Mouse (Mus musculus) C2C12 (cell line): ENCODE data around the gene Spon1.

ENCODE experiments used
- CEBPB ChIP-seq: IDR thresholded peaks from one replicate; pipeline ENCODE4 v1.6.1; 2011; ENCODE audit warnings: low read depth, mild to moderate bottlenecking, control low read depth, moderate library complexity
- CTCF ChIP-seq: IDR thresholded peaks from one replicate; pipeline ENCODE4 v1.5.1; 2011; ENCODE audit not compliant: control insufficient read depth, insufficient read depth, insufficient read length
- FOSL1 ChIP-seq: IDR thresholded peaks from one replicate; pipeline ENCODE4 v1.8.0; 2011; ENCODE audit warnings: mild to moderate bottlenecking, low read length; ENCODE audit not compliant: poor library complexity, insufficient read depth, severe bottlenecking
- MAX ChIP-seq: IDR thresholded peaks from one replicate; pipeline ENCODE4 v1.6.1; 2011; ENCODE audit warnings: mild to moderate bottlenecking, control low read depth
- MYOG ChIP-seq: IDR thresholded peaks from one replicate; pipeline ENCODE4 v1.6.1; 2011; ENCODE audit not compliant: control insufficient read depth, insufficient read length; ENCODE audit errors: extremely low read depth
- USF1 ChIP-seq: IDR thresholded peaks from one replicate; pipeline ENCODE4 v1.6.1; 2011; ENCODE audit warnings: low read depth, mild to moderate bottlenecking, control low read depth, moderate library complexity

DNA sequence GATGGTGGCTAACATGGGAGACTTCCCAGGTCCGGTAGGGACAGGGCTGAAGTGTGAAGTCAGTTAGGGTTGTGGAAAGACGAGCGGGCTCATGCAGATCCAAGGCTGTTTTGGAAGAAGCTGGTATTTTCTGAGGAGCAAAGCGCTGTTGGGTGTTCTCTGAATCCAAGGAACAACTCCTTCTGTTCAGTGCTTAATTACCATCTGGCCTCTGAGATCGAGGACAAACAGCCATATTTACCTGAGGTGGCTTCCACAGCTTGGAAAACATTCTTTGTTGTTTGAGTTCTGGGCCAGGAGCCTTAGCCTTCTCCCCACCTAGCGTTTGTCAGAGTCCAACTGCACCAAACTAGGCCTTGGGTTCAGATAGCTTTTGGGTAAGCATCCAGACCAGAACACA is 58.9 kb downstream of the Spon1 start:
- no peak for TF ChIP-seq CTCF
- TF ChIP-seq FOSL1 = no peak
- no peak for TF ChIP-seq USF1
- no peak for TF ChIP-seq MAX
- TF ChIP-seq CEBPB = no peak
- TF ChIP-seq MYOG = no peak
